10 mouse cellular contexts compared by ENCODE assay signal in genomic region chr8:111010230-111010991, GRCm38 (mm10). TPM values are rescaled to one million over a fixed set of nuclear protein-coding genes. Genes with fewer than 3 reads are reported as not detected.
DNase-seq lines count a peak whose midpoint lies in the region; ATAC-seq and TF ChIP-seq lines count a peak whose summit lies in the region.
"Not testable (repeated sequence)": the region's sequence is repeated elsewhere in the genome, so short reads cannot be mapped to it uniquely, and the experiment has no call there.
"Had no signal": no experiment of that assay in that cellular context is flagged by ENCODE, and none has a peak within 500 bp of the region (broad histone marks: within the 10 kb centered on the region; RNA-seq: fewer than 3 reads in every experiment).

No protein-coding gene starts in this region.

- not testable (repeated sequence) for H3K27ac ChIP-seq in lung, embryonic 14.5 days (ENCODE audit: low read depth); lung, postnatal 0 days (ENCODE audit: low read length)
- 0 out of 2 replicates have a peak overlapping the region, but pooled peaks have one; percentile 24 for H3K27ac ChIP-seq in lung, embryonic 15.5 days
- H3K27ac ChIP-seq in lung, embryonic 16.5 days (ENCODE audit: low read length), result 0 out of 2 replicates have a peak overlapping the region, but pooled peaks have one; percentile 31

- H3K4me1 ChIP-seq in lung, embryonic 14.5 days (ENCODE audit: insufficient read depth); lung, embryonic 15.5 days; lung, embryonic 16.5 days (replicated peaks; ENCODE audit: control insufficient read depth, insufficient read depth, low read length); lung, postnatal 0 days (ENCODE audit: insufficient read depth, low read depth, low read length): not testable (repeated sequence)

- DNase-seq in lung, embryonic 14.5 days, result peak; percentile 25
- DNase-seq in lung, postnatal 0 days (ENCODE audit: low spot score), result not testable (repeated sequence)
- peak; percentile 41 for DNase-seq in lung, postnatal 10 days
- DNase-seq in lung, postnatal 36 days, result peak; percentile 28

- peak; percentile 28; the same call in 1 of the 2 replicates for ATAC-seq in lung, embryonic 14.5 days (ENCODE audit: insufficient read depth)
- peak; percentile 78 for ATAC-seq in lung, embryonic 15.5 days (ENCODE audit: borderline replicate concordance, extremely low read depth, low FRiP score, low TSS enrichment)
- peak; percentile 88 for ATAC-seq in lung, embryonic 16.5 days (ENCODE audit: low read depth)
- ATAC-seq in lung, postnatal 0 days, result peak; percentile 80

- peaks cover 42% of the 10 kb centered on the region for H3K36me3 ChIP-seq in lung, embryonic 14.5 days (ENCODE audit: insufficient read depth)
- peaks cover 34% of the 10 kb centered on the region for H3K36me3 ChIP-seq in lung, embryonic 15.5 days
- H3K36me3 ChIP-seq in lung, embryonic 16.5 days (ENCODE audit: control insufficient read depth, insufficient read depth, low read length), result peaks cover 14% of the 10 kb centered on the region
- peaks cover 23% of the 10 kb centered on the region for H3K36me3 ChIP-seq in lung, postnatal 0 days (ENCODE audit: insufficient read depth, low read length)

- not testable (repeated sequence) for H3K4me3 ChIP-seq in lung, embryonic 14.5 days (ENCODE audit: low read depth, low read length); lung, embryonic 15.5 days; lung, embryonic 16.5 days (ENCODE audit: low read length); lung, postnatal 0 days (ENCODE audit: low read depth, low read length)

- TF ChIP-seq EP300 in lung, postnatal 0 days (IDR thresholded peaks at IDR 0.05), result not testable (repeated sequence)

- WGBS in lung, embryonic 14.5 days, result 75% methylated on average over 9 of the region's 10 CpGs
- WGBS in lung, embryonic 15.5 days, result 62% methylated on average over 8 of the region's 10 CpGs
- 61% methylated on average over 8 of the region's 10 CpGs for WGBS in lung, embryonic 16.5 days
- WGBS in lung, postnatal 0 days, result 62% methylated on average over 8 of the region's 10 CpGs

- not testable (repeated sequence) for H3K9me3 ChIP-seq in lung, embryonic 14.5 days (ENCODE audit: low read depth, low read length); lung, embryonic 15.5 days; lung, embryonic 16.5 days (ENCODE audit: control insufficient read depth, low read length); lung, postnatal 0 days (ENCODE audit: low read length)

- TF ChIP-seq CTCF in lung, embryonic 14.5 days (IDR thresholded peaks at IDR 0.05; ENCODE audit: low read depth); lung, postnatal 0 days (IDR thresholded peaks at IDR 0.05): not testable (repeated sequence)

- H3K4me2 ChIP-seq in lung, embryonic 14.5 days; lung, embryonic 15.5 days; lung, embryonic 16.5 days (ENCODE audit: low read depth, low read length); lung, postnatal 0 days (replicated peaks; ENCODE audit: low read depth, low read length): not testable (repeated sequence)

- not testable (repeated sequence) for H3K9ac ChIP-seq in lung, embryonic 14.5 days; lung, embryonic 15.5 days; lung, embryonic 16.5 days (ENCODE audit: low read length); lung, postnatal 0 days (replicated peaks; ENCODE audit: low read depth)

- H3K27me3 ChIP-seq in lung, embryonic 14.5 days (ENCODE audit: insufficient read depth, low read length); lung, embryonic 15.5 days; lung, embryonic 16.5 days (ENCODE audit: control insufficient read depth, insufficient read depth, low read depth, low read length); lung, postnatal 0 days (replicated peaks; ENCODE audit: insufficient read depth, low read length): not testable (repeated sequence)

RNA-seq across cellular contexts. Expression of gene Ddx19a, which starts 12.8 kb away (rescaled TPM):
- 19.1 and 21.0 TPM in 2 replicates for polyA plus RNA-seq in lung, embryonic 14.5 days (2014; fragmentation: Nextera tagmentation; extraction: Ambion mirVana)
- 13.0 and 14.0 TPM in 2 replicates for polyA plus RNA-seq in lung, embryonic 15.5 days (2015; fragmentation: Nextera tagmentation; extraction: Ambion mirVana)
- polyA plus RNA-seq in lung, embryonic 16.5 days (2015; fragmentation: Nextera tagmentation; extraction: Ambion mirVana), result 12.9 and 13.5 TPM in 2 replicates
- 6.8 and 8.4 TPM in 2 replicates for polyA plus RNA-seq in lung, postnatal 0 days (2015; fragmentation: Nextera tagmentation; extraction: Ambion mirVana)

RNA-seq across cellular contexts. Expression of gene Ddx19b, which starts 21.1 kb away (rescaled TPM):
- 7.2 and 7.8 TPM in 2 replicates for polyA plus RNA-seq in lung, embryonic 14.5 days (2014; fragmentation: Nextera tagmentation; extraction: Ambion mirVana)
- 7.0 and 7.3 TPM in 2 replicates for polyA plus RNA-seq in lung, embryonic 15.5 days (2015; fragmentation: Nextera tagmentation; extraction: Ambion mirVana)
- polyA plus RNA-seq in lung, embryonic 16.5 days (2015; fragmentation: Nextera tagmentation; extraction: Ambion mirVana), result 6.0 and 7.2 TPM in 2 replicates
- polyA plus RNA-seq in lung, postnatal 0 days (2015; fragmentation: Nextera tagmentation; extraction: Ambion mirVana), result 3.4 and 3.7 TPM in 2 replicates

RNA-seq across cellular contexts. Expression of gene Aars, which starts 22.5 kb away (rescaled TPM):
- polyA plus RNA-seq in lung, embryonic 14.5 days (2014; fragmentation: Nextera tagmentation; extraction: Ambion mirVana), result 66.1 and 66.9 TPM in 2 replicates
- polyA plus RNA-seq in lung, embryonic 15.5 days (2015; fragmentation: Nextera tagmentation; extraction: Ambion mirVana), result 58.0 and 60.5 TPM in 2 replicates
- 47.2 and 50.9 TPM in 2 replicates for polyA plus RNA-seq in lung, embryonic 16.5 days (2015; fragmentation: Nextera tagmentation; extraction: Ambion mirVana)
- polyA plus RNA-seq in lung, postnatal 0 days (2015; fragmentation: Nextera tagmentation; extraction: Ambion mirVana), result 25.2 and 26.0 TPM in 2 replicates

RNA-seq across cellular contexts. Expression of gene Exosc6, which starts 45.7 kb away (rescaled TPM):
- polyA plus RNA-seq in lung, embryonic 14.5 days (2014; fragmentation: Nextera tagmentation; extraction: Ambion mirVana), result 24.0 and 27.8 TPM in 2 replicates
- polyA plus RNA-seq in lung, embryonic 15.5 days (2015; fragmentation: Nextera tagmentation; extraction: Ambion mirVana), result 14.4 and 14.5 TPM in 2 replicates
- polyA plus RNA-seq in lung, embryonic 16.5 days (2015; fragmentation: Nextera tagmentation; extraction: Ambion mirVana), result 2.1 and 5.4 TPM in 2 replicates
- 4.2 and 5.0 TPM in 2 replicates for polyA plus RNA-seq in lung, postnatal 0 days (2015; fragmentation: Nextera tagmentation; extraction: Ambion mirVana)
- polyA plus RNA-seq: activated CD4-positive, CD25-positive, alpha-beta regulatory T cell, adult 4 months; brain, embryonic 14.5 days; CD4-positive, CD25-positive, alpha-beta regulatory T cell, adult 4 months; Patski had no signal

Comparison
In these comparisons a context has a peak if more than half of its experiments do, and no peak if none do; other contexts are left out.
1. ATAC-seq: peak in every context shown above with its lines; median percentile 88 in lung, embryonic 16.5 days; 80 in lung, postnatal 0 days; 78 in lung, embryonic 15.5 days; 28 in lung, embryonic 14.5 days.